Mouse (Mus musculus) MEL (cell line): ENCODE data around the gene Celsr2. TPM values are rescaled to one million over a fixed set of nuclear protein-coding genes. Genes with fewer than 3 reads are reported as not detected.

Source experiments
- DNase-seq: peaks from one replicate; pipeline ENCODE4 v3.0.0; 2011; ENCODE audit warnings: low read depth, low spot score
- H3K27ac ChIP-seq: 2 replicates; pipeline ENCODE4 v1.5.1; 2012; ENCODE audit warnings: low read depth, mild to moderate bottlenecking, control low read depth, low read length, moderate library complexity; ENCODE audit not compliant: control insufficient read depth
- H3K27me3 ChIP-seq, 2 experiments: fragments of 150-350 bp in 1 of 2; sonication (generic) in 1 of 2; 2 replicates each; pipeline ENCODE4 v1.6.1; 2012; ENCODE audit warnings: low read length in 2 of 2, mild to moderate bottlenecking in 2 of 2, improper control_type of control experiment in 1 of 2, moderate library complexity in 1 of 2; ENCODE audit not compliant: insufficient read depth in 2 of 2, control insufficient read depth in 1 of 2
- H3K36me3 ChIP-seq, 2 experiments: 2 replicates each; pipeline ENCODE4 v1.6.1; 2012 to 2014; ENCODE audit warnings: low read length in 2 of 2, improper control_type of control experiment in 1 of 2, inconsistent platforms in 1 of 2, mild to moderate bottlenecking in 1 of 2; ENCODE audit not compliant: insufficient read depth in 2 of 2, control insufficient read depth in 1 of 2
- H3K4me1 ChIP-seq, 2 experiments: fragments of 150-350 bp in 1 of 2; sonication (generic) in 1 of 2; 2 replicates each; pipeline ENCODE4 v1.6.1; 2012; ENCODE audit warnings: low read length in 2 of 2, improper control_type of control experiment in 1 of 2, mild to moderate bottlenecking in 1 of 2; ENCODE audit not compliant: insufficient read depth in 2 of 2, control insufficient read depth in 1 of 2
- H3K4me3 ChIP-seq, 2 experiments: fragments of 150-350 bp in 1 of 2; sonication (generic) in 1 of 2; 2 replicates each; pipeline ENCODE4 v1.5.1; 2012; ENCODE audit warnings: low read depth in 2 of 2, low read length in 2 of 2, mild to moderate bottlenecking in 2 of 2, moderate library complexity in 2 of 2, control low read depth in 1 of 2, improper control_type of control experiment in 1 of 2; ENCODE audit not compliant: control insufficient read depth in 1 of 2, insufficient read depth in 1 of 2
- H3K79me2 ChIP-seq: 2 replicates; pipeline ENCODE4 v1.6.1; 2012; ENCODE audit warnings: mild to moderate bottlenecking, low read length, moderate library complexity; ENCODE audit not compliant: control insufficient read depth, poor library complexity, insufficient read depth
- H3K9ac ChIP-seq: 2 replicates; pipeline ENCODE4 v1.6.1; 2012; ENCODE audit warnings: low read depth, mild to moderate bottlenecking, control low read depth, low read length, moderate library complexity; ENCODE audit not compliant: control insufficient read depth, poor library complexity, severe bottlenecking
- H3K9me3 ChIP-seq: fragments of 150-350 bp; sonication (generic); replicated peaks from 2 replicates; pipeline ENCODE4 v1.6.1; 2012; ENCODE audit warnings: mild to moderate bottlenecking, low read length, improper control_type of control experiment, moderate library complexity; ENCODE audit not compliant: insufficient read depth
- CHD1 ChIP-seq: IDR thresholded peaks from 2 replicates; pipeline ENCODE4 v1.6.1; 2012; ENCODE audit warnings: low read depth, mild to moderate bottlenecking, inconsistent platforms, low read length, improper control_type of control experiment
- CHD2 ChIP-seq: IDR thresholded peaks from 2 replicates; pipeline ENCODE4 v1.6.1; 2011; ENCODE audit warnings: low read length, improper control_type of control experiment
- E2F4 ChIP-seq: IDR thresholded peaks from 2 replicates; pipeline ENCODE4 v1.6.1; 2011; ENCODE audit warnings: low read depth, low read length, improper control_type of control experiment, borderline replicate concordance
- ELF1 ChIP-seq: IDR thresholded peaks from 2 replicates; pipeline ENCODE4 v1.6.1; 2014; ENCODE audit warnings: low read depth, mild to moderate bottlenecking, inconsistent platforms, low read length, improper control_type of control experiment, moderate library complexity
- EP300 ChIP-seq, 2 experiments: IDR thresholded peaks; 2 replicates each; pipeline ENCODE4 v1.6.1; 2011; ENCODE audit warnings: improper control_type of control experiment in 2 of 2, low read length in 2 of 2, low read depth in 1 of 2, mild to moderate bottlenecking in 1 of 2
- ETS1 ChIP-seq: IDR thresholded peaks from 2 replicates; pipeline ENCODE4 v1.6.1; 2012; ENCODE audit warnings: low read depth, mild to moderate bottlenecking, inconsistent platforms, low read length, improper control_type of control experiment, moderate library complexity
- JUND ChIP-seq: IDR thresholded peaks from 2 replicates; pipeline ENCODE4 v1.6.1; 2011; ENCODE audit warnings: low read depth, mild to moderate bottlenecking, improper control_type of control experiment, low read length
- KAT2A ChIP-seq: conservative IDR thresholded peaks from 2 replicates; pipeline ENCODE4 v1.6.1; 2012; ENCODE audit warnings: low read depth, low read length, improper control_type of control experiment, inconsistent platforms
- MAX ChIP-seq: IDR thresholded peaks from 2 replicates; pipeline ENCODE4 v1.6.1; 2011; ENCODE audit warnings: low read length, improper control_type of control experiment
- MAZ ChIP-seq: IDR thresholded peaks from 2 replicates; pipeline ENCODE4 v1.6.1; 2012; ENCODE audit warnings: low read depth, mild to moderate bottlenecking, inconsistent platforms, low read length, improper control_type of control experiment
- MEF2A ChIP-seq: IDR thresholded peaks from 2 replicates; pipeline ENCODE4 v1.6.1; 2014; ENCODE audit warnings: low read depth, mild to moderate bottlenecking, inconsistent platforms, low read length, improper control_type of control experiment; ENCODE audit not compliant: poor library complexity, insufficient replicate concordance, severe bottlenecking; ENCODE audit errors: extremely low read depth
- MXI1 ChIP-seq: IDR thresholded peaks from 2 replicates; pipeline ENCODE4 v1.6.1; 2011; ENCODE audit warnings: mild to moderate bottlenecking, low read depth, low read length, improper control_type of control experiment
- MYC ChIP-seq: IDR thresholded peaks from 2 replicates; pipeline ENCODE4 v1.6.1; 2011; ENCODE audit warnings: low read depth, mild to moderate bottlenecking, low read length, improper control_type of control experiment, moderate library complexity
- NELFE ChIP-seq: IDR thresholded peaks from 2 replicates; pipeline ENCODE4 v1.6.1; 2011; ENCODE audit warnings: low read depth, low read length, improper control_type of control experiment
- NRF1 ChIP-seq: IDR thresholded peaks from 2 replicates; pipeline ENCODE4 v1.6.1; 2014; ENCODE audit warnings: low read depth, mild to moderate bottlenecking, inconsistent platforms, low read length, improper control_type of control experiment, moderate library complexity; ENCODE audit not compliant: poor library complexity, insufficient read depth, severe bottlenecking
- POLR2AphosphoS2 ChIP-seq: IDR thresholded peaks from 2 replicates; pipeline ENCODE4 v1.6.1; 2011; ENCODE audit warnings: low read length, improper control_type of control experiment
- RAD21 ChIP-seq: IDR thresholded peaks from 2 replicates; pipeline ENCODE4 v1.6.1; 2011; ENCODE audit warnings: mild to moderate bottlenecking, low read depth, low read length, improper control_type of control experiment
- RCOR1 ChIP-seq: IDR thresholded peaks from 2 replicates; pipeline ENCODE4 v1.6.1; 2012; ENCODE audit warnings: low read depth, mild to moderate bottlenecking, inconsistent platforms, low read length, improper control_type of control experiment
- SMC3 ChIP-seq: IDR thresholded peaks from 2 replicates; pipeline ENCODE4 v1.6.1; 2011; ENCODE audit warnings: low read depth, low read length, improper control_type of control experiment
- USF1 ChIP-seq: IDR thresholded peaks from 2 replicates; pipeline ENCODE4 v1.6.1; 2014; ENCODE audit warnings: low read depth, mild to moderate bottlenecking, inconsistent platforms, low read length, improper control_type of control experiment, moderate library complexity
- USF2 ChIP-seq, 2 experiments: IDR thresholded peaks; 2 replicates each; pipeline ENCODE4 v1.6.1; 2011 to 2012; ENCODE audit warnings: improper control_type of control experiment in 2 of 2, low read length in 2 of 2, borderline replicate concordance in 1 of 2, inconsistent platforms in 1 of 2, low read depth in 1 of 2, mild to moderate bottlenecking in 1 of 2; ENCODE audit not compliant: insufficient read depth in 1 of 2
- ZKSCAN1 ChIP-seq: IDR thresholded peaks from 2 replicates; pipeline ENCODE4 v1.6.1; 2012; ENCODE audit warnings: low read depth, mild to moderate bottlenecking, inconsistent platforms, low read length, improper control_type of control experiment, moderate library complexity
- polyA plus RNA-seq, 2 experiments: library from polyadenylated mRNA; stranded (reverse) in 1 of 2; unstranded in 1 of 2; fragments of >175 nt in 1 of 2; fragments of >200 nt in 1 of 2; gene quantifications; 2 replicates each; pipeline versions ENCODE4 v1.2.1 to v1.2.4; 2012; ENCODE audit warnings: low replicate concordance in 2 of 2, low read depth in 1 of 2; ENCODE audit not compliant: insufficient read length in 2 of 2, insufficient read depth in 1 of 2, missing spikeins in 1 of 2
- total RNA-seq: library from RNA; depleted of rRNA; stranded (reverse); fragments of 300-350 nt; gene quantifications from 2 replicates; pipeline ENCODE4 v1.2.3, GENCODE M21; 2012

The Celsr2 gene
- total and polyA plus RNA-seq, 3 experiments, result 0.04 TPM; not detected in 2

GRCm38 (mm10) chr3:108409656-108410358, 5.5 kb downstream of the Celsr2 start:
- no peak overlapping the region for H3K9ac ChIP-seq
- DNase-seq, result no peak
- H3K4me3 ChIP-seq, result no peak overlapping the region
- H3K79me2 ChIP-seq, result no peaks in the 10 kb centered on the region
- no peaks in the 10 kb centered on the region for H3K9me3 ChIP-seq
- H3K27me3 ChIP-seq, result no peaks in the 10 kb centered on the region
- no peak overlapping the region for H3K27ac ChIP-seq
- TF ChIP-seq JUND, result no peak
- TF ChIP-seq ELF1, result no peak
- no peak for TF ChIP-seq EP300 (IDR thresholded peaks at IDR 0.05; ENCODE audit: low read depth in 1 of 2, low read length in 2 of 2)
- no peak for TF ChIP-seq ETS1
- TF ChIP-seq MEF2A, result no peak
- no peak for TF ChIP-seq RAD21
- no peak for TF ChIP-seq NELFE
- no peak for TF ChIP-seq MAZ
- TF ChIP-seq NRF1, result no peak
- TF ChIP-seq CHD2, result no peak
- TF ChIP-seq USF2 (IDR thresholded peaks at IDR 0.05; ENCODE audit: borderline replicate concordance in 1 of 2, insufficient read depth in 1 of 2, low read depth in 1 of 2, low read length in 2 of 2), result no peak
- TF ChIP-seq KAT2A, result no peak
- TF ChIP-seq RCOR1, result no peak
- H3K36me3 ChIP-seq, result no peaks in the 10 kb centered on the region
- H3K4me1 ChIP-seq, result no peaks in the 10 kb centered on the region

GRCm38 (mm10) chr3:108408517-108409008, 6.8 kb downstream of the Celsr2 start:
- H3K79me2 ChIP-seq, result no peaks in the 10 kb centered on the region
- TF ChIP-seq CHD1, result no peak
- TF ChIP-seq RCOR1, result no peak
- TF ChIP-seq MXI1, result no peak
- no peak for TF ChIP-seq MAZ
- no peak for TF ChIP-seq POLR2AphosphoS2
- no peak for TF ChIP-seq MAX
- TF ChIP-seq NRF1, result no peak
- TF ChIP-seq E2F4, result no peak
- no peak for TF ChIP-seq SMC3
- TF ChIP-seq ZKSCAN1, result no peak
- TF ChIP-seq MYC, result no peak
- no peak for TF ChIP-seq USF1
- no peak for TF ChIP-seq MEF2A
- no peaks in the 10 kb centered on the region for H3K27me3 ChIP-seq
- no peaks in the 10 kb centered on the region for H3K36me3 ChIP-seq
- no peak overlapping the region for H3K4me3 ChIP-seq
- no peak overlapping the region for H3K9ac ChIP-seq
- no peaks in the 10 kb centered on the region for H3K9me3 ChIP-seq
- DNase-seq, result no peak
- H3K27ac ChIP-seq, result no peak overlapping the region
- H3K4me1 ChIP-seq, result no peaks in the 10 kb centered on the region
